Mouse (Mus musculus) testis, postnatal 10 days (tissue): ENCODE results near the gene Zfp784.
"Not testable (repeated sequence)": the region's sequence is repeated elsewhere in the genome, so short reads cannot be mapped to it uniquely, and the experiment has no call there.

Experiments
- DNase-seq: peaks from one replicate; pipeline ENCODE4 v3.0.0; 2021; ENCODE audit warnings: low spot score

The Zfp784 gene

GRCm38 (mm10) chr7:5038109-5038732 is at the start of gene Zfp784:
TSS of gene Zfp784 (minus strand) at chr7:5038446.
- peak; percentile 95 for DNase-seq

- DNase-seq: no peak
Observed at GRCm38 (mm10) chr7:5087886-5088285, 49.6 kb upstream of the Zfp784 start.

GRCm38 (mm10) chr7:5086921-5087440 is 48.7 kb upstream of the Zfp784 start:
- peak; percentile 58 for DNase-seq

GRCm38 (mm10) chr7:5085512-5085911 is 47.3 kb upstream of the Zfp784 start:
- no peak for DNase-seq

- peak; percentile 44 for DNase-seq
Observed at GRCm38 (mm10) chr7:5083325-5084105, 45.3 kb upstream of the Zfp784 start.

GRCm38 (mm10) chr7:5081939-5082338 is 43.7 kb upstream of the Zfp784 start:
- DNase-seq: peak; percentile 40

GRCm38 (mm10) chr7:5081241-5081640 is 43.0 kb upstream of the Zfp784 start:
- DNase-seq: peak; percentile 39

- DNase-seq: peak; percentile 40
Observed at GRCm38 (mm10) chr7:5080815-5081214, 42.6 kb upstream of the Zfp784 start.

- peak; percentile 96 for DNase-seq
Observed at GRCm38 (mm10) chr7:5080010-5080751, 41.9 kb upstream of the Zfp784 start, which contains the start of gene Epn1. TSS of gene Epn1 (plus strand) at chr7:5080235.

GRCm38 (mm10) chr7:5079365-5080009 is 41.2 kb upstream of the Zfp784 start:
- DNase-seq: not testable (repeated sequence)

GRCm38 (mm10) chr7:5076931-5077330 is 38.7 kb upstream of the Zfp784 start:
- no peak for DNase-seq

GRCm38 (mm10) chr7:5074984-5075383 is 36.7 kb upstream of the Zfp784 start:
- no peak for DNase-seq

GRCm38 (mm10) chr7:5073586-5073985 is 35.3 kb upstream of the Zfp784 start:
- DNase-seq: no peak

- no peak for DNase-seq
Observed at GRCm38 (mm10) chr7:5064886-5065285, 26.6 kb upstream of the Zfp784 start.

GRCm38 (mm10) chr7:5062360-5063001 is 24.2 kb upstream of the Zfp784 start:
- peak; percentile 74 for DNase-seq

- peak; percentile 99 for DNase-seq
Observed at GRCm38 (mm10) chr7:5061774-5062359, 23.6 kb upstream of the Zfp784 start, which contains the start of gene U2af2. TSS of gene U2af2 (plus strand) at chr7:5062143.

GRCm38 (mm10) chr7:5060944-5061773 is 22.9 kb upstream of the Zfp784 start:
- peak; percentile 99 for DNase-seq

GRCm38 (mm10) chr7:5060239-5060731 is 22.0 kb upstream of the Zfp784 start:
- peak; percentile 90 for DNase-seq

GRCm38 (mm10) chr7:5059421-5059820 is 21.2 kb upstream of the Zfp784 start:
- no peak for DNase-seq

GRCm38 (mm10) chr7:5058631-5059030 is 20.4 kb upstream of the Zfp784 start:
- no peak for DNase-seq
